Mouse (Mus musculus) B cell, adult 67 days (primary cell): ENCODE results near the gene Mapk7. TPM values are rescaled to one million over a fixed set of nuclear protein-coding genes. Genes with fewer than 3 reads are reported as not detected.

ENCODE experiments used
- total RNA-seq, 2 experiments: library from RNA; stranded (reverse); gene quantifications; 4 replicates each; pipeline ENCODE4 v1.2.4; 2023

The Mapk7 gene
- total RNA-seq: 10 to 100 TPM; 24.2 to 27.4 TPM

GRCm38 (mm10) chr11:61494129-61494997 lies at the start of gene Mapk7:
Gene Mapk7, minus strand, starts transcription at chr11:61494406.

GRCm38 (mm10) chr11:61504713-61505257 lies 10.6 kb upstream of the Mapk7 start, which contains the start of gene B9d1:
Gene B9d1, plus strand, starts transcription at chr11:61505144.

DNA sequence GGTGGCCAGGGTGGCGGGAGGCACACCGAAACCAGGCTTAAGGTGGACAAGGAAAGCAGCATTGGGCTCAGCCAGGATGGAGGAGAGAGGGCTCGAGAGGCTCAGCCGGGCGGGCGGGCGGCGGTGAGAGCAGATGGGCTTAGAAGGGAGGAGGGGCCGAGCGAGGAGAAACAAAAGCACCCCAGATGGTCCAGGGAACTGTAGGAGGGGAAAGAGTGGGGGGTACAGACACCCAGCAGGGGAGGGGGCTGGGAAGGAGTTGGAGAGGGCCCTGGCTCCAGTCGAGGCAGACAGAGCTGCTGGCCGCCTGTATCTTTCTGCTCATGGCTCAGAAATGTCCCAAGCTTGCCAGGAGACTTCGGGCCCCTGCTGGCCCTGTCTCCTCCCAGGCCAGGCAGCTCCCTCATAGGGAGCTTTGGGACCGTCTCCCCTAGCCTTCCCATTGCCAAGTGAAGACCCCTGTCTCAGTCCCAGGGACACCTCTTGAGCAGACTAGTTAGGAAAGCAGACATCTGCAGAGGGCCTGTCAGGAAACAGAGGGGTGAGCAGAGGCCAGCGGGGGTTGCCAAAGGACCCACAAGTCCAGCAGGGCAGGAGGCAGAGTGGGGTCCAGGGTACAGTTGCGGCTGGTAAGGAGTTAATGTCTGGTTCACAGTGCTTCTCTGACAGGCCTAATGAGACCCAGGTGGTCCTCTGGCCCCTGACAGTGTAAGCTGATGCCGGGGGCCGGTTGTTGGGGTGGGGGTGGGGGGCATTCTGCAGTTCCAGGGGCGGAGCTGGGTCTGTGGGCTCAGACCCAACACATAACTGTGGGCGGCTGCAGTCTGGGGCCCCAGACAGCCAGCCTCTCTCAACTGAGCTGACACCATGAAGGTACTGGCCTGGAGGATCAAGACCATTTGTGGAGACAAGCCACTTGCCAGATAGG lies 9.3 kb downstream of the Mapk7 start, which contains the start of gene Mfap4:
Gene Mfap4 (plus strand): TSS at position 819 of the 928 bp plus-strand sequence.

Other genes with a start within 250 kb of the Mapk7 start
- 10 to 100 TPM; 51.9 to 54.9 TPM for gene Aldh3a2, start 226.9 kb downstream of the Mapk7 start, total RNA-seq
- not detected for gene Slc47a2, start 151.5 kb downstream of the Mapk7 start, total RNA-seq
- gene Slc47a1, start 116.1 kb downstream of the Mapk7 start, total RNA-seq: not detected
- gene Rnf112, start 40.3 kb downstream of the Mapk7 start, total RNA-seq: not detected
- not detected for gene Mfap4, start 9.0 kb downstream of the Mapk7 start, total RNA-seq
- gene B9d1, start 10.7 kb upstream of the Mapk7 start, total RNA-seq: 1 to 10 TPM in 1 of 2 experiments, not detected in 1; 2.1 TPM
- gene Epn2, start 85.3 kb upstream of the Mapk7 start, total RNA-seq: 1 to 10 TPM; 5.4 to 5.9 TPM
- gene Grap, start 158.9 kb upstream of the Mapk7 start, total RNA-seq: 100 to 1,000 TPM; 250 to 294 TPM
- 1 to 10 TPM; 4.2 to 5.7 TPM for gene Fam83g, start 189.7 kb upstream of the Mapk7 start, total RNA-seq
- gene Slc5a10, start 226.4 kb upstream of the Mapk7 start, total RNA-seq: not detected